In genomic region chr12:73564176-73564575, GRCm38 (mm10) we compare ENCODE assay signal across 14 mouse cellular contexts. TPM values are rescaled to one million over a fixed set of nuclear protein-coding genes. Genes with fewer than 3 reads are reported as not detected.
"Had no signal": no experiment of that assay in that cellular context is flagged by ENCODE, and none has a peak within 500 bp of the region (broad histone marks: within the 10 kb centered on the region; RNA-seq: fewer than 3 reads in every experiment).

No protein-coding gene starts in this region.

- H3K9me3 ChIP-seq: limb, embryonic 15.5 days; liver, embryonic 13.5 days; lung, embryonic 15.5 days; neural tube, embryonic 13.5 days had no signal

- H3K27ac ChIP-seq: layer of hippocampus, adult 2 months; limb, embryonic 15.5 days; liver, embryonic 13.5 days; lung, embryonic 15.5 days; macrophage; neural tube, embryonic 13.5 days had no signal

- DNase-seq: kidney, adult 11 months; kidney, postnatal 4 days; liver, embryonic 13.5 days; liver, postnatal 0 days; lung, postnatal 14 days; right cerebral cortex, adult 18-20 months; right cerebral cortex, postnatal 25 days; thymus, postnatal 36 days had no signal

- ATAC-seq: liver, postnatal 0 days had no signal

- H3K9ac ChIP-seq: limb, embryonic 15.5 days; liver, postnatal 0 days; lung, embryonic 15.5 days had no signal

- H3K36me3 ChIP-seq: limb, embryonic 15.5 days; liver, embryonic 13.5 days; lung, embryonic 15.5 days; neural tube, embryonic 13.5 days had no signal

- H3K4me1 ChIP-seq: neural tube, embryonic 13.5 days had no signal

RNA-seq across cellular contexts. Expression of gene Tmem30b, which starts 18.0 kb away (rescaled TPM):
- total RNA-seq: layer of hippocampus, adult 2 months; megakaryocyte-erythroid progenitor cell, adult 5-6 weeks had no signal
- polyA plus RNA-seq: macrophage had no signal
